Mouse (Mus musculus) heart, adult 8-10 months (tissue): Measurements from ENCODE around the gene Adipor2. TPM values are rescaled to one million over a fixed set of nuclear protein-coding genes. Genes with fewer than 3 reads are reported as not detected.

ENCODE experiments used
- DNase-seq: peaks from one replicate; pipeline ENCODE4 v3.0.0; 2022; ENCODE audit warnings: low spot score
- total RNA-seq, 4 experiments: library from RNA; stranded (reverse); gene quantifications; 2 replicates each; pipeline ENCODE4 v1.2.4; 2022

The Adipor2 gene
- total RNA-seq, 4 experiments from 2014 or later, result 53.7 to 69.1 (median 61.2) TPM

DNA sequence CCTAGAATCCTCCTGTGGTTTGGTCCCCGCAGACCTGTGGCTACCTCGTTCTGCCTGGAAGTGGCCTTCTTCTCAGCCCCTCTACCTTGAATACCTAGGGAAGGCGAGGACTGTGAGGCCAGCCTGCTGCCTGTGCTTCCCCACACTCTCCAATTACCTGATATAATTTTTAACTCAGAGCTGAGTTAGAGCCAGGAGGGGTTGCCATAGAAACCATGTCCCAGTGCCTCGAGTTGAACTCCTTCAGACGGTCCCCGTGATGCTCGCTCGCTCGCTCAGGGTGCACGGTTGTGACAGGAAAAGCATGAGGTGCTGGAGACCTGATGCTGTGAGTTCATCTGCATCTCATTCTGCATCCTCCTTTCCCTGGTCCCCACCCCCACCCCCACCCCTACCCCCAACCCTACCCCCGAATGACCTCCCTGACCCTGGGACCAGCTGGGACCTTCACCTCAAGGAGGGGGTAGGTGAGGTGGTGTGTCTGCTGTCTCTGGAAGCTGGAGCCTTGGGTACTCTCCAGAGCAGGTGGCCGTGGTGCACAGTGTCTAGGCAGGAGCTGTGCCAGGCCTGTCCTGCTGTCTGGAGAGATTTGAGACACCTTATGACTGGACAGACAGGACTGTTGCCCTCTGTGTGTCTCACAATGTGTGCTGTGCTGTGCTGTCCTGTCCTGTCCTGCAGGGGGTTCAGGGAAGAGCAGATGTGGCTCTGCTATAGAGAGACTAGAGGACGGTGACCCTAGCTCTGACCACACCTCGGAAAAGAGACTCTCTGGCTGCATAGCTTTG, 103.7 kb downstream of the Adipor2 start:
- no peak for DNase-seq

DNA sequence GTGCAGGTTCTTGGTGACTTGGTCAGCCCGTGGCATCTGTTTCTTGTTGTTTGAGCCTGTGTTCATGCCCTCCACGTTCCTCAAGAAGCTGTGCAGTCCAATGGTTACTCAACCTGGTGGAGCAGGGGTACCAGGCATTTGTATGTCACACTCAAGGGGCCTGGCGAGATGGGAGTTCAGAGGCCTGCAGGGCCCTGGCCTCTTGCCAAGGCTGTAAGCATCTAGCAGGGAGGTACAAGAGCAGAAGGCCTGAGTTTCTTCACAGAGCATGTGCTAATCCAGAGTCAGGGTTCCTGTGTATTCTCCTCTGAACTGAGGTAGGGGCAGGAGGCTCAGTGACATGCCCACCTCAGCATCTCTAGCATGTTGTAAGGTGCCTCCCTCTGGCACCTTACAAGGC, 104.4 kb downstream of the Adipor2 start:
- DNase-seq, result no peak

DNA sequence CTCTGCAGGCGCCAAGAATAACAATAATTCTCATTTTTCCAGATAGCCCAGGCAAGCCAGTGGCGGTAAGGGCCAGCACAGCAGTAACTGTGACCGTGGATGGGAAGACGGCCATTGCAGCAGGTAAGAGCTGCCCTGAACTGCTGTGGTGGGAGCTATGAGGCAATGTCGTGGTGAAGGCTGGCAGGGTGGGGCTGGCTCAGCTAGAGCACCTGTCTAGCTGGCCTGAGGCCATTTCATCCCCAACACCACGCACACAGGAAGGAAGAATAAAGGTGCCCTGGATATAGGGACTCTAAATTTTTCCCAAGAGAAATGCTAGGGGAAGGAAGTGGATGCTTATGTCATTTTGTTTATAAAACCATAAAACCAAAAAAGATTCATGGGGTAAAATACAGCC, 105.1 kb downstream of the Adipor2 start:
- DNase-seq, result no peak

DNA sequence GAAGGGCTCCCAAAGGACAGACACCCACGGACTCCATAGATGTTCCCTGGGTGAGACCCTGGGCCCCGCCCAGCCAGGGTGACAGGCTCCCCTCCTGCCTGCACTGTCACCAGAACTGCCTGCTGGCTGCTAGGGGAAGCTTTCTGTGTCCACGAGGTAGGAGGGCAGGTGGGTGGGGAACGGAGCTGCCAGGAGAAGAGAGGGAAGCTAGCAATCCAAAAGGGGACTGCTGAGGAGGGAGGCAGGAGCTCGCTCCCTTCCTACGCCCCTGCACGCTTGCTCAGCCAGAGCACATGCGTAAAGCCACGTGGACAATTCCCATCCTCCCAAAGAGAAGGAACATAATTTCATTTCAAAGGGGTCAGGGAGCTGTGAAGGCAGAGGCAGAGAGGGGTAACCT, 107.3 kb downstream of the Adipor2 start:
- no peak for DNase-seq

DNA sequence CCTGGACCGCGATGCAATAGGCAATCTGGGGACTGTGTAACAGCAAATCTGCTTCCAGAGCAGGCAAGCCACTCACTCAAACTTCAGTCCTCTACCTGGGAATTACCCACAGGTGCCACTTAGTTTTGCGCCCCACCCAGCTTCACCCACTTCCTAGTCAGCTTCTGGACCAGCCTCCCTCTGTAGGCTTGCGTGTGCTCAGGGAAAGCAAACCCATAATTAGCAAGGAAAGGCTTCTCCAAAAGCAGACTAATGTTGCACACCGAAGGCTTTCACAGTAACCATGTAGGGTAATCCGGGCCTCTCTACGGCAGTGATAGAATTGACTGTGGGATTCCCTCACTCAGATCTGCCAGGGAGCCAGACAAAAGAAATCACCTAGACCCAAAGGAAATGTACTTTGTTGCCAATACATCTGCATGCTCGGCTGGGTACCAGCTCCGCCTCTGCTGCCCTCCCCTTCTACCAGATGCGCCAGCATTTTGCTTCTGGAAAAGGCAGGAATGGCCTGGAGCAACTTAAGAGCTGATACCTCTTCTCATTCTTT, 109.6 kb downstream of the Adipor2 start:
- no peak for DNase-seq

DNA sequence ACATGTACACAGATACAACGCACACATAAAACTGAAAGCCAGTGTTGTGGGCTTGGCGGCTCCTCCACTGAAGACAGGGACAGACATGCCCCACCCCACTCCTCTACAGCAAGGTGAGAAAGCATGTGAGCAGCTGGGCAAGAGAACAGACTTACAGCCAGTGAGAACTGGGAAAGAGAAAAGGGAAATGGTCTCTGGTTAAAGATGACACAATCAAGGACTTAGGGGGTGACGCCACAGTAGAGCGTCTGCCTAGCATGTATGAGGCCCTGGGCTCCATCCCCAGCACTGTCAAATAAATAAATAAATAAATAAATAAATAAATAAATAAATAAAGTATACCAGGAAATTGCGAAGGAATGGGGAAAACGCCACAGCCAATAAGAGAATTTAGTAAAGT, 114.2 kb downstream of the Adipor2 start:
- no peak for DNase-seq

Other genes starting within 250 kb of the Adipor2 start
- 1 to 10 TPM; 2.2 to 3.6 (median 2.3) TPM for gene Dcp1b, start 242.5 kb downstream of the Adipor2 start, total RNA-seq
- 100 to 1,000 TPM; 227 to 263 (median 245) TPM for gene Cacna1c, start 221.3 kb downstream of the Adipor2 start, total RNA-seq
- gene Cacna2d4, start 181.2 kb downstream of the Adipor2 start, total RNA-seq, result not detected
- gene Lrtm2, start 86.9 kb downstream of the Adipor2 start, total RNA-seq, result under 1 TPM; 0.14 to 1.00 (median 0.23) TPM
- 10 to 100 TPM; 14.7 to 18.1 (median 16.2) TPM for gene Fbxl14, start 62.0 kb upstream of the Adipor2 start, total RNA-seq
- 1 to 10 TPM; 1.6 to 3.8 (median 2.5) TPM for gene Wnt5b, start 126.6 kb upstream of the Adipor2 start, total RNA-seq